Mouse (Mus musculus) forebrain, postnatal 0 days (tissue): Measurements from ENCODE around the gene Kndc1. TPM values are rescaled to one million over a fixed set of nuclear protein-coding genes. Genes with fewer than 3 reads are reported as not detected.

Source experiments
- ATAC-seq: fragments of 200-750 bp; cut with Nextera tagmentation; 2 replicates; pipeline ENCODE4 v1.8.0; 2017; ENCODE audit warnings: mild to moderate bottlenecking, moderate library complexity
- DNase-seq: peaks from one replicate; pipeline ENCODE4 v3.0.0-alpha.2; 2015
- H3K27ac ChIP-seq: fragments of 300-500 bp; sonication (generic); 2 replicates; pipeline ENCODE4 v1.5.1; 2014; ENCODE audit warnings: low read depth, mild to moderate bottlenecking, antibody characterized with exemption, low read length, moderate library complexity, mixed read lengths
- H3K27me3 ChIP-seq: fragments of 300-500 bp; sonication (generic); 2 replicates; pipeline ENCODE4 v1.6.1; 2014; ENCODE audit warnings: mild to moderate bottlenecking, low read length, mixed read lengths; ENCODE audit not compliant: insufficient read depth
- H3K36me3 ChIP-seq: fragments of 300-500 bp; sonication (generic); 2 replicates; pipeline ENCODE4 v1.6.1; 2014; ENCODE audit warnings: mild to moderate bottlenecking, moderate library complexity; ENCODE audit not compliant: insufficient read depth
- H3K4me1 ChIP-seq: fragments of 300-500 bp; sonication (generic); 2 replicates; pipeline ENCODE4 v1.6.1; 2014; ENCODE audit warnings: antibody characterized with exemption; ENCODE audit not compliant: insufficient read depth
- H3K4me2 ChIP-seq: fragments of 300-500 bp; sonication (generic); 2 replicates; pipeline ENCODE4 v1.6.1; 2014; ENCODE audit warnings: low read depth, mild to moderate bottlenecking, moderate library complexity
- H3K4me3 ChIP-seq: fragments of 300-500 bp; sonication (generic); 2 replicates; pipeline ENCODE4 v1.5.1; 2014; ENCODE audit warnings: low read depth, low read length, mixed read lengths
- H3K9ac ChIP-seq: fragments of 300-500 bp; sonication (generic); 2 replicates; pipeline ENCODE4 v1.6.1; 2014; ENCODE audit warnings: mild to moderate bottlenecking
- H3K9me3 ChIP-seq: fragments of 300-500 bp; sonication (generic); 2 replicates; pipeline ENCODE4 v1.6.1; 2016; ENCODE audit warnings: low read length
- CTCF ChIP-seq: sonication (generic); IDR thresholded peaks from 2 replicates; pipeline ENCODE4 v1.5.1; 2016; ENCODE audit warnings: antibody characterized with exemption, control low read depth, low read depth
- WGBS: fragments of 180-500 bp; shearing (Covaris S2); extraction: QIAGEN DNeasy Blood & Tissue Kit; methylation state at CpG from one replicate; pipeline ENCODE4 v1.1.7; 2014; 5-methylcytosine and 5-hydroxymethylcytosine counted together
- polyA plus RNA-seq: library from polyadenylated mRNA; unstranded; fragments of >200 nt; fragmentation: Nextera tagmentation; extraction: Ambion mirVana; gene quantifications from 2 replicates; pipeline ENCODE4 v1.2.1, GENCODE M21; 2015
- total RNA-seq: library from RNA; depleted of rRNA; stranded (reverse); fragments of >200 nt; gene quantifications from 2 replicates; pipeline ENCODE4 v1.2.3, GENCODE M21; 2014

Kndc1 gene
- total and polyA plus RNA-seq, 2 experiments from 2014 or later: 10.0 to 48.4 TPM

GRCm38 (mm10) chr7:139971436-139971835 is 76.9 kb downstream of the Kndc1 start:
- H3K27ac ChIP-seq: no peak overlapping the region
- ATAC-seq (no peak), DNase-seq (no peak)
- H3K27me3 ChIP-seq: no peaks in the 10 kb centered on the region; the same call in 1 of the 2 replicates
- WGBS: 75% methylated on average over 6 of the region's 6 CpGs
- no peaks in the 10 kb centered on the region for H3K9me3 ChIP-seq
- H3K4me2 ChIP-seq: no peak overlapping the region
- no peak overlapping the region for H3K9ac ChIP-seq
- TF ChIP-seq CTCF: no peak
- no peaks in the 10 kb centered on the region for H3K4me1 ChIP-seq
- no peaks in the 10 kb centered on the region for H3K36me3 ChIP-seq
- no peak overlapping the region for H3K4me3 ChIP-seq

DNA sequence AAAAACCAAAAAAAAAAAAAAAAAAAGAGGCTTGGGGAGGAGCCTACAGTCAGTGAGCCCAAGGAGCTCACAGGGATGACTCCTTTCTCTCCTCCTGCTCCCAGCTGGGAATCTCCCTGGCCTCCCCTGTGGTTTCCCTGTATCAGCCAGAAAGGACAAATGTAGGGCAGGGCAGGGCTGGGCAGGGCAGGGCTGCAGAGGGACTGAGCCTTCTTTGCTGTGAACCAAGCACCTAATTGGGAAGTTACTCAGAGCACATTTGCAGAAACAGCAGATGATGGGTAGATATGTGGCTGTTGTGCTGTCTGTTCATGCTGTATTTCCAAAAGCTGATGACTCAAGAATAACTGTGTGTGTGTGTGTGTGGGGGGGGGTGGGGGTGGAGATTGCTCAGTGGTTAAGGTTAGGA is 78.4 kb downstream of the Kndc1 start:
- H3K4me2 ChIP-seq: no peak overlapping the region
- no peak overlapping the region for H3K27ac ChIP-seq
- TF ChIP-seq CTCF: no peak
- ATAC-seq (no peak), DNase-seq (no peak)
- no peaks in the 10 kb centered on the region for H3K9me3 ChIP-seq
- no peak overlapping the region for H3K9ac ChIP-seq
- H3K27me3 ChIP-seq: no peaks in the 10 kb centered on the region
- no peaks in the 10 kb centered on the region for H3K4me1 ChIP-seq
- H3K4me3 ChIP-seq: no peak overlapping the region
- H3K36me3 ChIP-seq: no peaks in the 10 kb centered on the region

DNA sequence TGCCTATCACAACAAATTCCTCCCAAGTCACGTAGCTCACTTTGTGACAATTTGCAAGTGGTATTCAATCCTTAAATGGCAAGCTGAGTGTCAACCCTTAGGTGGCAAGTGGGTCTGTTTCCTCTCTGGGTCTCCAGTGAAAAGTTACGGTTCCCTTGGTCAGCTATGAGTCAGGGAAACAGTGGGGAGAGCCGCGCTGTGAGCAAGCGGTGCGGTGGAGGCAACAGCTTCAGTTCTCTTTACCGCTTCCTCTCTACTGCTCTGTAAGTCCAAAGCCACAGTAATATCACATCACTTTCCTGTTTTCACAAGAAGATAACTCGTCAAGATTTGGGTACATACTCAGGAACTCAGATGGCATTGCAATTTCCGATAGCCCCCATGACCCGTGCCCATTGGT is 79.8 kb downstream of the Kndc1 start:
- WGBS: 89% methylated on average over 10 of the region's 10 CpGs
- DNase-seq (no peak), ATAC-seq (no peak)

GRCm38 (mm10) chr7:139975471-139975870 is 81.0 kb downstream of the Kndc1 start:
- no peak for ATAC-seq
- no peak overlapping the region for H3K4me2 ChIP-seq
- 0 out of 2 replicates have a peak, but pooled peaks cover 4% of the 10 kb centered on the region for H3K4me1 ChIP-seq
- no peak for TF ChIP-seq CTCF
- H3K9me3 ChIP-seq: no peaks in the 10 kb centered on the region
- H3K9ac ChIP-seq: no peak overlapping the region
- WGBS: 59% methylated on average over 5 of the region's 5 CpGs
- no peak overlapping the region for H3K27ac ChIP-seq
- no peak for DNase-seq
- H3K36me3 ChIP-seq: no peaks in the 10 kb centered on the region
- no peaks in the 10 kb centered on the region for H3K27me3 ChIP-seq
- H3K4me3 ChIP-seq: no peak overlapping the region

More for the DNA sequence above, 79.8 kb downstream of the Kndc1 start:
- Histone ChIP-seq H3K27ac (no peak overlapping the region), H3K36me3 (no peaks in the 10 kb centered on the region), H3K4me1 (0 out of 2 replicates have a peak, but pooled peaks cover 4% of the 10 kb centered on the region), H3K4me2 (no peak overlapping the region), H3K9me3 (no peaks in the 10 kb centered on the region), H3K27me3 (no peaks in the 10 kb centered on the region), H3K9ac (no peak overlapping the region), H3K4me3 (no peak overlapping the region)
- TF ChIP-seq CTCF: no peak

DNA sequence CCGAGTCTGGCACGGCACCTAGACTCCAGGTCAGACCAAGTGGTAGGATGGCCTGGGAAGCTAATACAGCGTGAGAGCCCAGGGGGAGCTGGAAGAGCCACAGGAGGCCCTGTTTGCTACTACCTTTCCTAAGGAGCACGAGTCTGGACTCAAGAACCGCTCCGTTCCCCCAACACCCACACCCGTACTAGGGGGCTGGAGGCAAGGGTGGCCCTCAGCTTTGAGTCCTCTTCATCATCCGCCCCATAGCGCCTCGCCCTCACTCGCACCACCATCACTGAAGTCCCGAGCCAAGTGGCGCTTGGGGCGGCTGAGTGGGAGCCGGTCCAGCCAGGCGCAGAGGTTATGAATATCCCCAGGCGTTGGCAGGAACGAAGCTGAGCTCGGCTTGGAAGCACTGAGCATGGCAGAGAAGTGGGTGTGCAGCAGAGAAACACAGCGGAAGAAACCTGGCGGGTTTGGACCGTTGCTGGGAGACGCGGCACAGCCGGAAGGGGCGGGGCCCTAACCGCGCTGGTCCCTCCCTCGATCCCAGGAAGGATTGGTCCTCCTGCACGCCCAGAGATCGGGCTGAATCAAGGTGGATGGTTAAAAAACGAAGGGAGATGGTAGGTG is 83.9 kb downstream of the Kndc1 start, which contains the start of gene 6430531B16Rik:
Gene 6430531B16Rik, minus strand, starts transcription at position 478 of the 615 bp plus-strand sequence.
- Histone ChIP-seq H3K9ac (peak within 1 kb of the TSS; percentile 58), H3K9me3 (no peaks in the 10 kb centered on the region), H3K36me3 (no peaks in the 10 kb centered on the region), H3K4me1 (0 out of 2 replicates have a peak, but pooled peaks cover 4% of the 10 kb centered on the region), H3K4me3 (peak within 1 kb of the TSS; percentile 48), H3K27ac (peak within 1 kb of the TSS; percentile 47), H3K27me3 (no peaks in the 10 kb centered on the region), H3K4me2 (peak within 1 kb of the TSS; percentile 75)
- DNase-seq: peak; percentile 93
- ATAC-seq: peak; percentile 99
- WGBS: 4% methylated on average over 32 of the region's 32 CpGs
- no peak for TF ChIP-seq CTCF

- ATAC-seq (peak; percentile 34), DNase-seq (no peak)
- Histone ChIP-seq H3K4me2 (peak overlapping the region; percentile 75), H3K36me3 (no peaks in the 10 kb centered on the region), H3K9ac (peak overlapping the region; percentile 35; the same call in 1 of the 2 replicates), H3K4me1 (0 out of 2 replicates have a peak, but pooled peaks cover 4% of the 10 kb centered on the region), H3K27me3 (no peaks in the 10 kb centered on the region), H3K9me3 (no peaks in the 10 kb centered on the region), H3K27ac (no peak overlapping the region), H3K4me3 (peak overlapping the region; percentile 48)
- TF ChIP-seq CTCF: no peak
- WGBS: 39% methylated on average over 13 of the region's 13 CpGs
These were observed 84.7 kb downstream of the Kndc1 start for GRCm38 (mm10) chr7:139979011-139979719.

DNA sequence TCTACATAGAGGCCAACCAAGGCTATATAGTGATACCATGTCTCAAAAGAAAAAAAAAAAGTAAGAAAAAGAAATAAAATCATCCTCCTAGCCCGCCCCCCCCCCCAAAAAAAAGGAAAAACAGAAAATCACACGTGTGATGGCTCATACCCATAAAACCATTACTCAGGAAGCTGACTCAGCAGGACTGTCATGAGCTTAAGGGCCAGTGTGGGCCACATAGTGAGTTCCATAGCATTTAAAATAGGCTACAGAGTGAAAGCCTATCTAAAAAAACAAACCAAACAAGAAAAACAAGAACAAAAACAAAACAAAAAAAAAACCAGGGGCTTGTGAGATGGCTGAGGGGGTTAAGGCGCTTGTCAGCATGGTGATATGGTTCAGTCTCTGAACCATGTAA is 86.3 kb downstream of the Kndc1 start:
- Histone ChIP-seq H3K36me3 (no peaks in the 10 kb centered on the region), H3K27me3 (no peaks in the 10 kb centered on the region), H3K9me3 (no peaks in the 10 kb centered on the region), H3K27ac (no peak overlapping the region), H3K4me2 (no peak overlapping the region), H3K4me3 (no peak overlapping the region), H3K4me1 (0 out of 2 replicates have a peak, but pooled peaks cover 4% of the 10 kb centered on the region), H3K9ac (no peak overlapping the region)
- DNase-seq (no peak), ATAC-seq (no peak)
- 54% methylated on average over 3 of the region's 3 CpGs for WGBS
- TF ChIP-seq CTCF: no peak
